Mouse (Mus musculus) fibroblast of lung, adult 2 months (primary cell): Measurements from ENCODE around the gene Cpn1.

ENCODE experiments used
- DNase-seq: peaks from one replicate; pipeline ENCODE4 v3.0.0-alpha.2; 2011; ENCODE audit warnings: low read depth

Cpn1 gene

GRCm38 (mm10) chr19:43939171-43939768 lies 47.1 kb downstream of the Cpn1 start:
- no peak for DNase-seq

DNA sequence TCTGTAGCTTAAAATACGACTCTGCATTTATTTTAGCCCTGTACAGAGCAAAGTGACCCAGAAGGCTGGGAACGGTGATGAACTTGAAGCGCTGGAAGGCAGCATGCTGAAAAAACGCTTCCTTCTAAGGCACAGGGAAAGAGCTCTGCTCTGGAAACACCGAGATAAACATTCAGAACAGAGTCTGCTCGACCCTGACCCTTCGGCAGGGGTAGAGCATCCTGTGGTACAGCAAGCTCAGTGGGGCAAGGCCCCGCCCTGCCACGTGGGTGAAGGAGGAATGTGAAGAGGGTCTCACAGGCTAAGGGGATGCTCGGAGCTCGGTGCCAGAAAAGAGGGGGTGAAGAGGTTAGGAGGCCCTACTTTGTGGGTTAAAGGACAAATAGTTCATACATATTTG lies 48.0 kb downstream of the Cpn1 start:
- no peak for DNase-seq

- DNase-seq = no peak
Measured at GRCm38 (mm10) chr19:43930926-43931325, 55.4 kb downstream of the Cpn1 start.

DNA sequence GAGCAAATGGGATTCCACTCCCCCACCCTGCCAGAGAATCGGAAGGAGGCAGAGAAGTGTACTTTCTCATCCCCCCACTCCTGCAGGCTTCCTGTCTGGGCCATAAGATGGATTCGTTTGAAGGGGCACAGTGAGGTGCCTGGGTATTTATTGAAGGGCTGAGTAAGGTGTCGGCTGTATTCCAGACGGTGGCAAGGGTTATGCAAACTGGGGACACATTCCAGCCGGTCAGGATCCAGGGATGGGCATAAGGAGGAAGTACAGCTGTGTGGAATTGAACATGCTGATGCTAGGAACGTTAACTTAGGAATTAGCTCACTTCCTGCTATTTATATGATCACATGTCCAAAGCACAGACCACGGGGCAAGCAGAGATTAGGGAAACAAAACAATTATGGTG lies 56.0 kb downstream of the Cpn1 start:
- no peak for DNase-seq

DNA sequence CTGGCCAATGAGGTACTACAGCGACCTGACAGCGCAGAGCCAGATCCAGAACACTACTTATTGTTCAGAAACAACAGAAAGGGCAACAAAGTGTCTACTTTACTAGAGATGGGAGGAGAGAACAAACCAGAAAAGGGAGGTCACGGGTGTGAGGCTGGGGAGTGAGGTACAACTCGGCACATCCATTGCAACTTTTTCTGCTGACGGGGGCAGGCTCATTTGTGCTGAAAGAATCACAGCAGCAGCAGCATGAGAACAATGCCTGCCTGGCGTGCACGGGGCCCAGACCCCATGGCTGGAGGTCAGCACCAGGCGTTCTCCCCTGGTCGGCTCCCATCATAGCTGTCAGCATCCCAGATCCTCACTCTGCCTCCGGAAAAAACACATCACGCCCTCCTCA lies 56.5 kb downstream of the Cpn1 start:
- no peak for DNase-seq

DNA sequence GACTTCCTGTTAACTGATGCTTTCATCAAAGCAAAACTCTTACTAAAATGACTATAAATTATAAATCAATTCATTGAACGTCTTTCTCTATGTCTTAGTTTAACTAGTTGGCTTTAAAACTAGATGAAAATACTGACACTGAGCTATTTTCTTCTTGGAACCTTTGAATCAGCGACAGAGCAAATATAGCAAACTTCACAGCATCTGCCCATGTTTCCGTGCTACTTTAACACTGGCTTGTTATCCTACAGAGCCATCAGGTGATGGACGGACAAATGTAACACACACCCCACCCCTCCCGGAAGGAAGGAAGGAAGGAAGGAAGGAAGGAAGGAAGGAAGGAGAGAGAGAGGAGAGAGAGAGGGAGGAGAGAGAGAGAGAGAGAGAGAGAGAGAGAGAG lies 58.4 kb downstream of the Cpn1 start:
- no peak for DNase-seq

DNA sequence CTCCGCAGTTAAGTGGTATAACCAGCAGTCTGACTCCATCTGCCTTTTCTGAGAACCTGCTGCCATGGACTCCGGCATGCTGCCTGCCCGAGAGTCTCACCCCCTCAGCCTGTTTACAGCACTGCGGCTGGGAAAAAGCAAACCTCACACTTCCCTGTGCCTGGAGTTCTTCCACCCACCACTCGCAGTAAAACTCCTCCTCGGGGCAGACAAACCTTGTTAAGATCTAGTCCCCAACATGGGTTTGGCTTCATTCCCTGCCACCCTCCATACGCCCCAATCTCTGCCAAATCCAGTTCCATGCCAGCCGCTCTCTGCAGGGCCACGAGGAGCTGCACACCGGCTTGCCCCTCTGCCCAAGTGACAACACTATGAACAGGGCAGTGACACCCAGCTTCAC lies 59.3 kb downstream of the Cpn1 start:
- no peak for DNase-seq

GRCm38 (mm10) chr19:43926141-43926987 lies 60.0 kb downstream of the Cpn1 start:
- no peak for DNase-seq

- no peak for DNase-seq
Measured at GRCm38 (mm10) chr19:43924361-43924760, 62.0 kb downstream of the Cpn1 start.

- no peak for DNase-seq
Measured at GRCm38 (mm10) chr19:43922963-43923362, 63.4 kb downstream of the Cpn1 start.

- DNase-seq = no peak
Measured at GRCm38 (mm10) chr19:43921410-43921809, 64.9 kb downstream of the Cpn1 start.

DNA sequence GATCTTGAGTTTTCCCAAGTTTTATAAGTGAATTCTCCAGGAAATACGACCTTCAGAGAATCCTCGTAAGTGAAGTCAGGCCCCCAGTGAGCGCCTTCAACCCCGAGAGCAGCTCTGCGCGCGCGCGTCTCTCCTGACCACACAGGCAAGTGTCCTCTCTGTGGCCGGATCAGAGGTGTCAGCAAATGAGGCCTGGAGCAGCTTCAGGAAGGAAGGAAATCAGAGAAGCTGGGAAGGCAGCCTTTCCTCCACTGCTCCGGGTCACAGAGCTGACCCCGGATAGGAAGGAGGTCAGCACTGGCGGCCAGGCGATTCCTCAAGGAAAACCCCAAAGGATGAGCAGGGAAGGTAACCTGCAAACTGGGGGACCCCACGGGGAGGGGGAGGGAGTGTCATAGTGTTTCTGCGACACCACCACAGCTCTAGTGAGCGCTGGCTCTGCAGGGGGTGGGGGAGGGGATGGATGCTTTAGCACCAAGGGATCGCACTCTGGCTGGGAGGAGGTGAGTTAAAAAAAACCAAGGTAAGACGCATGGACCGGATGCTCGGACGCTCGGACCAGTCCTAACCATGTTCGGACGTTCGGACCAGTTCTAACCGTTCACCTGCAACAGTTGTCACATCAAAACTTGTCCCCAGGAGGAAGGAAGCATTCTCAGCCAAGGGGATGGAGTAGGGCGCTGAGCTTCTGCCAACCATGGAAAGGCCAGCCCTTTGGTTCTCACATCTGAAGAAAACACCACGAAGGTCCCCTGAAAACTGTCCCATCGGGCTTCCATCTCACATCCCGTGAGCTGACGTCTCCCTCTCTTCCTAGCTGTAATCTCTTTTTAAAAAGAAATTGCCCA lies 65.7 kb downstream of the Cpn1 start:
- DNase-seq = no peak

- DNase-seq = no peak
Measured at GRCm38 (mm10) chr19:43919841-43920240, 66.5 kb downstream of the Cpn1 start.

GRCm38 (mm10) chr19:43918834-43919233 lies 67.5 kb downstream of the Cpn1 start:
- DNase-seq = no peak

DNA sequence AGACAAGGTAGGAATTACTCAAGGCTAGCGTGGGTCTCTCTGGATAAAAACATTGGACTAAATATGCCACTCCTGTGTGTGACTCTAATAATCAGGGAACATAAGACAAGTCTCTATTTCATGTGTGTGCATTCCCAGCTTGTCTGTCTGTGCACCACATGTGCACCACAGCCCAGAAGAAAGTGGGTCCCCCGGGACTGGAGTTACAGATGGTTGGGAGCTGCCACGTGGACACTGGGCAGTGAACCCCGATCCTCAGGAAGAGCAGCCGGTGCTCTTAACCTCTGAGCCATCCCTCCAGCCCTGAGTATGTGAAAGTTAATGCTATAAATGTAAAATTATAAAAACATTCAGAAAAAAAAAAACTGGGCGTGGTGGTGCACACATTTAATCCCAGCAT lies 68.6 kb downstream of the Cpn1 start:
- no peak for DNase-seq

DNA sequence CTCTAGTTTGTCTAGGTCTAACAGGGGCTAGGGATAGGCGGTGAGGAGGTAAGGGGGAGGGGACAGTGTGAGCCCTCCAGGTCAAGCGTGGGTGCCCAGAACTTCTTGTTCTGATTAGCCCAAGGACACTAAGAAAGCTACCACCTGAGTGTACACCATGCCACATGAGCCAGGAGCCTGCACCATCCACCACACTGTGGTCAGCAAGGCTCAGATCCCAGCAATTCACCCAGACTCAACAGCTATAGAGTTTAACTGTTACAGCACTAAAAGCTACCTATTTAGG lies 69.0 kb downstream of the Cpn1 start:
- DNase-seq = no peak

- DNase-seq = peak; percentile 74
Measured at GRCm38 (mm10) chr19:43916586-43917405, 69.6 kb downstream of the Cpn1 start.

DNA sequence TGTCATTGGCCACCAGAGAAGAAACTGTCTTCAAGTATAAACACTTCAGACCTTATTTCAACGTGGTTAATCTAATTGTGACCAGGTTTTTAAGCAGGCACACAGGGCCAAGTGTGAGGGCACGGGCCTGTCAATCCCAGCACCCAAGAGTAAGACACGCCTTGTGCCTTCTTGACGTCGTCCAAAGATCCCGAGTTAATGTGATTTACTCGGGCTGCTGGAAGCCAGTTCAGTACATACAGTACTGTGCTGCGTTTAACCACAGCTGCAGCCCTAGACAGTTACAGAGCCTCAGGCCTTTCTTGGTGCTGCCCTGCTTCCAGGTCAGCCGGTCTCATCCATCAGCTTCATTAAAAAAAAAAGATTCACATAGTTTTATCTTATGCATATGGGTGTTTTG lies 70.9 kb downstream of the Cpn1 start:
- DNase-seq = no peak

GRCm38 (mm10) chr19:43914986-43915385 lies 71.4 kb downstream of the Cpn1 start:
- DNase-seq = no peak

- no peak for DNase-seq
Measured at GRCm38 (mm10) chr19:43912775-43913486, 73.4 kb downstream of the Cpn1 start.

DNA sequence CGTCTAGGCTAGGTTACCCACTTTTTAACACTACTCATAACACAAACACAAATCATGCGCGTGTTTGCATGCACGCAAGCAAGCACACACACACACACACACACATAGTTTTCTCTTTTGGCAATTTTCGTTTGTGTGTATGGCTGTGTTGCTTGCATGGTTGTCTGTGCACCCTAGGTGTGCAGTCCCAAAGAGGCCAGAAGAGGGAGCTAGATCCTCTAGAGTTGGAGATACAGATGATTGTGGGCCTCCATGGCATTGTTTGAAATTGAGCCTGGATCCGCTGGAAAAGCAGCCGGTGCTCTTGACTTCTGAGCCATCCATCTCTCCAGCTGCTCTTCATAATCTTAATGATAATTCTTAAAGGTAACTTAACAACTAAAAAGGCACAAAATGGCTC lies 79.9 kb downstream of the Cpn1 start:
- no peak for DNase-seq
